Mouse (Mus musculus): ENCODE measurements at regions not wholly inside any gene's neighbourhood (a gene's known extent, or its start where the extent isn't known, plus 50 kb on each side); places are given as distances from the start of the nearest gene placed in this dataset.

GRCm38 (mm10) chr17:52067721-52068120, 234.6 kb upstream of the Satb1 start:
- no peak for TF ChIP-seq EP300 (IDR thresholded peaks at IDR 0.05; ENCODE audit: low read depth in 1 of 2, low read length in 2 of 2)
- TF ChIP-seq POLR2A (IDR thresholded peaks at IDR 0.05; ENCODE audit: control insufficient read depth in 1 of 2, insufficient read depth in 1 of 2, low read depth in 1 of 2, low read length in 2 of 2, poor library complexity in 1 of 2), result no peak
- no peak for TF ChIP-seq UBTF (IDR thresholded peaks at IDR 0.05; ENCODE audit: borderline replicate concordance, insufficient read depth, low read depth, low read length)
- TF ChIP-seq USF2 (IDR thresholded peaks at IDR 0.05; ENCODE audit: borderline replicate concordance in 1 of 2, insufficient read depth in 1 of 2, low read depth in 1 of 2, low read length in 2 of 2), result no peak
- no peak for TF ChIP-seq GATA1 (IDR thresholded peaks at IDR 0.05; ENCODE audit: low read depth, low read length)
- no peak for TF ChIP-seq BHLHE40 (IDR thresholded peaks at IDR 0.05; ENCODE audit: borderline replicate concordance, low read depth, low read length)
- TF ChIP-seq CTCF (IDR thresholded peaks at IDR 0.05 in 2 of 3, conservative IDR thresholded peaks at IDR 0.05 in 1 of 3; ENCODE audit: control insufficient read depth in 1 of 3, insufficient read depth in 1 of 3, low read depth in 2 of 3, low read length in 3 of 3, poor library complexity in 1 of 3, severe bottlenecking in 1 of 3), result no peak
- no peak for TF ChIP-seq JUND (IDR thresholded peaks at IDR 0.05; ENCODE audit: low read depth, low read length)
- no peak for TF ChIP-seq CHD2 (IDR thresholded peaks at IDR 0.05; ENCODE audit: low read length)
